Mouse (Mus musculus) kidney, adult 2 months (tissue): Measurements from ENCODE around the gene Tmco5. TPM values are rescaled to one million over a fixed set of nuclear protein-coding genes. Genes with fewer than 3 reads are reported as not detected.

Source experiments
- DNase-seq: peaks from one replicate; pipeline ENCODE4 v3.0.0; 2021
- H3K27ac ChIP-seq: fragments of 200-500 bp; 2 replicates; pipeline ENCODE4 v1.5.1; 2012; ENCODE audit warnings: low read depth, low read length, control low read depth, inconsistent platforms; ENCODE audit not compliant: insufficient read depth
- H3K27me3 ChIP-seq: fragments of 200-500 bp; replicated peaks from 2 replicates; pipeline ENCODE4 v1.6.1; 2012; ENCODE audit warnings: mild to moderate bottlenecking, moderate library complexity, low read length, inconsistent platforms; ENCODE audit not compliant: control insufficient read depth, insufficient read depth
- H3K36me3 ChIP-seq: fragments of 200-500 bp; 2 replicates; pipeline ENCODE4 v1.6.1; 2012; ENCODE audit warnings: mild to moderate bottlenecking, moderate library complexity, low read length, inconsistent platforms; ENCODE audit not compliant: control insufficient read depth, insufficient read depth
- H3K4me1 ChIP-seq: fragments of 200-500 bp; 2 replicates; pipeline ENCODE4 v1.6.1; 2011; ENCODE audit warnings: low read length; ENCODE audit not compliant: control insufficient read depth, insufficient read depth
- H3K4me3 ChIP-seq: fragments of 200-500 bp; 2 replicates; pipeline ENCODE4 v1.5.1; 2011; ENCODE audit warnings: mild to moderate bottlenecking, low read depth, low read length, control low read depth; ENCODE audit not compliant: insufficient read depth
- CTCF ChIP-seq: fragments of 200-500 bp; conservative IDR thresholded peaks from 2 replicates; pipeline ENCODE4 v1.5.1; 2011; ENCODE audit warnings: low read depth, mild to moderate bottlenecking, control low read depth, low read length, moderate library complexity, mixed read lengths; ENCODE audit not compliant: insufficient read depth, insufficient read length
- POLR2A ChIP-seq: fragments of 200-500 bp; IDR thresholded peaks from one replicate; pipeline ENCODE4 v1.6.1; 2011; ENCODE audit warnings: low read depth, low read length, control low read depth
- WGBS: fragments of 180-500 bp; shearing (Covaris S2); methylation state at CpG from one replicate; pipeline ENCODE4 v1.1.7; 2018; 5-methylcytosine and 5-hydroxymethylcytosine counted together
- polyA plus RNA-seq: library from polyadenylated mRNA; depleted of rRNA; stranded (reverse); fragments of >200 nt; gene quantifications from 2 replicates; pipeline ENCODE4 v1.2.3, GENCODE M21; 2012; rRNA removed

The Tmco5 gene
- polyA plus RNA-seq, 1 experiment = not detected

- no peaks in the 10 kb centered on the region for H3K27me3 ChIP-seq
- H3K27ac ChIP-seq = no peak overlapping the region
- no peak for DNase-seq
- H3K36me3 ChIP-seq = no peaks in the 10 kb centered on the region
- 84% methylated on average over 3 of the region's 3 CpGs for WGBS
- no peak overlapping the region for H3K4me3 ChIP-seq
- 0 out of 2 replicates have a peak, but pooled peaks cover 4% of the 10 kb centered on the region for H3K4me1 ChIP-seq
- TF ChIP-seq CTCF (no peak), POLR2A (no peak)
These were observed 63.3 kb downstream of the Tmco5 start for GRCm38 (mm10) chr2:116941816-116942215.

Other genes with a start within 250 kb of the Tmco5 start
- gene Spred1, start 242.7 kb downstream of the Tmco5 start, polyA plus RNA-seq = 3.8 and 5.2 TPM in 2 replicates